Mouse (Mus musculus) spleen, adult 18-20 months (tissue): ENCODE measurements around the gene Tmc4.

Experiments
- DNase-seq, 2 experiments: peaks; one replicate each; pipeline ENCODE4 v3.0.0; 2022; ENCODE audit warnings: mixed read lengths in 2 of 2

Gene Tmc4

DNA sequence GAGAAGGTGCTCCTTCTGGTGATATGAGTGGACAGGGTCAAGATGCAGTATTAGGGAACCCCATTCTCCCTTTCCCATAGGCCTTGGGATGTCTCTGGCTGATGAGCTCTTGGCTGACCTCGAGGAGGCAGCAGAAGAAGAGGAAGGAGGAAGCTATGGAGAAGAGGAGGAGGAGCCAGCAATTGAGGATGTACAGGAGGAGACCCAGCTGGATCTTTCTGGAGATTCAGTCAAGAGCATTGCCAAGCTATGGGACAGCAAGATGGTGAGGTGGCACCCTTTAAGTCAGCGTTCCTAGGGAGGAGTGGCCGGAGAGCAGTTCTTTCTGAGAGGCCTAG lies 46.9 kb downstream of the Tmc4 start:
- no peak for DNase-seq

DNA sequence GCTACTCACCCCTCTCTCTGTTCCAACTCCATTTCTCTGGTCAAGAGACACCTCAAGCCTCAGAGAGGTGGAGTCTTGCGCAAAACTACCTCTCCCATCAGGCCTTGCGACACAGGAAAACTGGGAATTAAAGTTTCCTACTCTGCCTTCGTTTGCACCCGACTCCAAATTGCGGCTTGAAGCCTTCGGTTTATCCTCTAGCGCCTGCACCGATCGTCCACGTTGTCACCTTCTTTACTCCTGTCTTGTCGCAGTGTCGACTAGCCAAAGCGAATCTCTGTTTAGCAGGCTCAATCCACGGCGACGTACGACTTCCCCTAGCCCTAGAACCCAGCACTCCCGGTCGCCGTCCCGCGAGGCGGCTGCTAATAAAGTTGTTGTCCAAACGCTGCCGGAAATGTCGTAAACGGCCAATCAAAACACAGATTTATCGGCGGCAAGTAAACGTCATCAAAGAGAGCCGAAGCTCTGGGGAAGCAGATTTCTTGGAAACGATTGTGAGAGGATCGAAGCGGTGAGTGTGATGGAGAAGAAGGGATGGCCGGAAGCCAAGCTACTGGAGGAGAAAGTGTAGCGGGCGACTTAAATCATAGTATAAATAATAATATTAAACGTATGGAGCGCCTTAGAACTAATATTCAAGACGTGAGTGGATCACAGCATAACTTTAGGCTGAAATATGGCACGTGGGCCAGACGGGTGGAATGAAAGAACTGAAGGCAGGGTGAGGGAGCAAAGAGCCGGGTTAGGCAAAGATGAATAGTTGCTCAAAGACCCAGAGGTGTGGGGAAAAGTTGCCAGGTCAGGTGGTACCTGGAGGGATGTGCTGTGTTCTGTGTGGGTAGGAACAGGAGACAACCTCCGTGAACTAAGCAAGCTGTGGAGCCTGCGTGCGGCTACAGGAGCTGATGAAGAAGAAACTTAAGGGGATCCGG lies 47.5 kb downstream of the Tmc4 start, which contains the start of the genes Tfpt and Prpf31:
Gene Tfpt, minus strand, starts transcription at position 387 of the 935 bp plus-strand sequence.
Gene Prpf31, plus strand, starts transcription at position 443 of the 935 bp plus-strand sequence.
- peak; percentile 84 to 87 for DNase-seq

- DNase-seq: no peak
Measured at GRCm38 (mm10) chr7:3629030-3629429, 48.3 kb downstream of the Tmc4 start.

DNA sequence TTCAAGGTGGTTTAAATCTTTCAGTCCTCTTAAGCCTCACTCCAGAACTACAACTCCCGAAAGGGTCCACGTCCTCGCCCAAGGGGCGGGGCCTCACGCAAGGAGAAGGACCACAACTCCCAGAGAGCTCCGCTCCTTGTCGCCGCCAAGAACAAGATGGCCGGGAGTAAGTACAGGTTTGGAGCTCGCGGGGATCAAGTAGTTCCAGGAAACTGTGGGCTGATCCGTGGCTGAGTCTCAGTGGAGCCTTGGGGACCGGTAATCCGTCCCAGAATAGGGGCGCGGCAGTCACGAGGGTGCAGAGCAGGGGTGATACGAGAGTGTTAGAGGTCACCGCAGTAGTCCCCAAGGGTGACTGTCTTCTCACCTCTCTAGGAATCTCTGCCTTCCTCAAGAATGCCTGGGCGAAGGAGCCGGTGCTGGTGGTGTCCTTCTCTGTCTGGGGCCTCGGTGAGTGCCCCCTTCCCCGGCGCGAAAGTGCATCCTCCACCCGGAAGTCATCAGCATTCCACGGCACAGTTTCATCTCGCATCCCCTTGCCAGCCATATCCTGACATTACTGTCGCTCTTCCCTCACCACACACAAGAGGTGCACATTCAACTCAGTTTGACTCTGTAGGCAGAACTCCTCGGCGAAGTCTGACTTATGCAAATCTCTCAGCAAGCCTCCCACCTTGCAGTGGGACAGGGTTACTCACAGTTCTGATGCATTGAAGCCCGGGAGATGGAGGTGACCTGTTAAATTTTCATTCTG lies 59.9 kb downstream of the Tmc4 start, which contains the start of gene Ndufa3:
Gene Ndufa3, plus strand, starts transcription at position 132 of the 754 bp plus-strand sequence.
- DNase-seq: peak; percentile 77 to 82

- peak in 1 of 2 experiments; percentile 28 for DNase-seq
Measured at GRCm38 (mm10) chr7:3616389-3617241, 60.7 kb downstream of the Tmc4 start.

DNA sequence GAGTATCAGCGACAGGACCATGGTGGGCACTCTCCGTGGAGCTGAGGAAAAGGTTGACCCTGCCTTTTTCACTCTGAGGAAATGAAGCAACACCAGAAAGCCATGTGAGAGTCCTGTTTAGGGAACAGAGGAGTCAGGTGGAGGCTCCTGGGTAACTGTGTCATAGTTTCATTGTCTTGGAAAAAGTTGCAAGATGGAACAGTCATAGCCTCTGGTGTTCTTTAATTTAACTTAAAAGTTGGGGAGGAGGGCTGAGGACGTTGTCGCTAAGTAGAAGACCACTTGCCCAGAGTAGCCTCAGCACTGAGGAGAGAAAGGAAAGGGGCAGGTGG lies 61.3 kb downstream of the Tmc4 start, which contains the start of gene Oscar:
Gene Oscar, minus strand, starts transcription at position 101 of the 332 bp plus-strand sequence.
- DNase-seq: no peak
